Mouse (Mus musculus): ENCODE measurements at regions not wholly inside any gene's neighbourhood (a gene's known extent, or its start where the extent isn't known, plus 50 kb on each side); places are given as distances from the start of the nearest gene placed in this dataset.
A peak's percentile ranks its signal among the peaks of the same experiment; 100 is the strongest.

GRCm38 (mm10) chr11:12112646-12113353 is 74.3 kb upstream of the Grb10 start:
- intact Hi-C loops (cut with DNase I), result no loop called here
- DNase-seq (ENCODE audit: low spot score), result no peak

GRCm38 (mm10) chr11:12107711-12108110 is 69.2 kb upstream of the Grb10 start:
- intact Hi-C loops (cut with DNase I), result no loop called here
- no peak for DNase-seq (ENCODE audit: low spot score)

GRCm38 (mm10) chr11:12090961-12091360 is 52.5 kb upstream of the Grb10 start:
- DNase-seq (ENCODE audit: low spot score), result peak; percentile 12
- intact Hi-C loops (cut with DNase I), result no loop called here

GRCm38 (mm10) chr11:12089788-12090365 is 51.4 kb upstream of the Grb10 start:
- intact Hi-C loops (cut with DNase I), result no loop called here
- no peak for DNase-seq (ENCODE audit: low spot score)
